Mouse (Mus musculus): ENCODE data around the gene Pced1a.

- no peak for TF ChIP-seq POLR2A (IDR thresholded peaks at IDR 0.05; ENCODE audit: borderline replicate concordance, low read depth, low read length)
- no peak for TF ChIP-seq CTCF (IDR thresholded peaks at IDR 0.05; ENCODE audit: low read depth, low read length)
Observed at GRCm38 (mm10) chr2:130408194-130408593, 16.3 kb downstream of the Pced1a start.

Measured in bone marrow macrophage, adult 2 months (primary cell).